Mouse (Mus musculus) spleen, adult 12 weeks (tissue): Measurements from ENCODE around the gene Enox1.

Experiments
- DNase-seq: peaks from one replicate; pipeline ENCODE4 v3.0.0; 2022; ENCODE audit warnings: low spot score

Enox1 gene

DNA sequence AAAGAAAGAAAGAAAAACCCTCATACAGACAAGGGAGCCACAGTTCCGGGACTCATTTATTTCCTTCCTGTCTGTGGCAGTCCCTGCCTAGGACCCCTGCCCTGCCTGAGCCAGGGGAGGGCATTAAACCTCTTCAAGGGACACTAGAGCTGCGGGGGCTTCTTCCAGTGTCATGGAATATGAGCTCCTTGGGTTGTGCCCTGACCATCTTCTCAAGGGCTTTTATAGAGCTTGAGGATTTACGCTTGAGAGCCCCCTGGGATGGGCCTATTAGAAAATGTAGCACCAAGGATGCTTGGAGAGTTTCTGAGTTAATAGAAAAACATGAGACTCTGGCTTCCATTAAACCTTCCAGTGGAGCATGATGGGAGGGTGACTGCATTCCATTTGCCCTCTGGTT, 39.7 kb downstream of the Enox1 start:
- DNase-seq, result no peak

DNA sequence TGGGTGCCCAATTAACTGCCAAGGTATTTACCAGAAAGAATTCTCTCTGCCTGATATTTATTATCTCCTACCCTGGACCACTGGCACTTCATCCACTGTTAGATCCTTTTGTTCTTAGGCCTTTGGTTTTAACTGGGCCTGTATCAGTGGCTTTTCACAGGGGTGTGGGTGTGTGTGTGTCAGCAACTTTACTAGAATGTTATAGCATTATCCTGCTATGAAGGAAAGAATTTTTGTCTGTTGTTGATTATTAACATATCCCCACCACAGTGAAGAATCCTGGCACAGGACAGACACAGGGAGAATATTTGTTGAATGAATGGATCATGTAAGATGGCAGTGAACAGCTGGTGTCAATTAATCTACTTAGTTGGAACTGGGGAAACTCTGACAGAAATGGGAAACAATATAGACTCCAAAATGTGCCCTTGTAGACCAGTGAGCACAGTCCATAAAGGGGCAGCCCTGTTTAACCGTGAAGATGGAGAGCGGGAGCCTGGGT, 40.9 kb downstream of the Enox1 start:
- no peak for DNase-seq

DNA sequence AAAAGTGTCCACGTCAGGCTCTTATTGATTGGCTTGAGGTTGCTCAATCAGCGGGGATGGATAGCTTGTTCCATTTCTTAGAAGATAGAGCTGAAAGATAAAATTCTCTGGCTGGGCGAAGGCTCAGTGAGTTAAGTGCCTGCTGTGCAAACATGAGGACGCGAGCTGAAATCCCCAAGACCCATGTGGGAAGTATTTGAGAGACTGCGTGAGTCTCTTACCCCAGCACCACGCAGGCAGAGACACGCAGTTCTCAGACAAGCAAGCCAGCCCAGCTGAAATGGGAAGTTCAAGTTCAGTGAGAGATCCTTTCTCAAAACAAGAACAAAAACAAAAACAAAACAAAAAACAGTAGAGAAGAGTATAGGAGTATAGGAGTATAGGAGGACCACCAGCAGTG, 54.3 kb downstream of the Enox1 start:
- no peak for DNase-seq

DNA sequence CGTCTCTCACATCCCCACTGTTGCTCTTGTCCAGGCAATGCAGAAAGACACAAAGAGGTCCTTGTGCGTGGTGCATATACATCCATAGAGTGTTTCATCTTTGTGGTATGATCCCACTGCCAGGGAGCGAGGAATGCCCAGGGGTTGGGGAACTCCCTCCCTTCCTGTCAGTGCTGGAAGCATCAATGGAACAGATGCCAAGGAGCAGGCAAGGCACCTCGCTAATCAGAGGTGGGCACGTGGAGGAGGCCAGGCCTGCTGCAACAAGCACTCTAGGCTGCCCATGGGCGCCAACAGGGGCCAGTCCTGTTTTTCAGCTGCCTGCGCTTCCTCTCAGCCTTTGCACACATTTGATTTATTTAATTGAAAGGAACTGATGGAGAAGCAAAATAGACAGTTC, 56.6 kb downstream of the Enox1 start:
- DNase-seq, result no peak

DNA sequence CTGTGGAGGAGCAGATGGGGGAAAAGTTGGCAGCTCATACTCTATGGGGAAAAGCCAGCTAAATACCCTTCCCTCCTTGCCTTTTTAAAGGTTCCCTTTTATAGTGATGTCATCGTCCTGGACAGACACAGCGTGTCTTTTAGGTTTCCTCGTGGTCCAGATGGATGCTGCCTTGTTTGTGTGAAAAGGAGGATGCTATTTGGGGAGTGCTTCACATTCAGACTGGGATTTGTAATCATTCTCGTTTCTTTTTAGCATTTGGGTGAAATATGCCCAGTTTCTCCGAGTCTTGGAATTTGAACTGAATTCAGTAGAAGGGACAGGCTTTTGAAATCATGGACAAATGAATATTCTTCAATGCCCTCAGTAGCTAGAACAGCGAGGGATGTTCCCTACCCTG, 58.3 kb downstream of the Enox1 start:
- DNase-seq, result no peak

DNA sequence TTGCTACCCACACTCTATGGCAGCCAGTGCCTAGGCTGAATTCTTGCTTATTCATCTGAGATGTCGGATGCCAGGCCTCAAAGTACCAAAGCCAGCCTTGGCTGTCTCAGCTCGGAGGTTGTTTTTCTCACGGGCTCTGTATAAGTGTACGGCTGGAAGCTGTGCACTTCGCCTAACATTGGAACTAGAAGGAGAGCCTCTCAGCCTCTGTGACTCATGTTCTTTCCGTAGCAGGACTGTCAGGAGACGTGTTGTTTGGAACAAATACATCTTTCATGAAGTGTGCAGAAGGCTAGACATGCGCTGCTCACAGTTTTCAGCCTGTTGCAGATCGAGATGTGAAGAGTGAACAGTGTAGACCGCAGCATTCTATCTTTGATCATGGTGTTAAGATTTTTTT, 68.8 kb downstream of the Enox1 start:
- no peak for DNase-seq

DNA sequence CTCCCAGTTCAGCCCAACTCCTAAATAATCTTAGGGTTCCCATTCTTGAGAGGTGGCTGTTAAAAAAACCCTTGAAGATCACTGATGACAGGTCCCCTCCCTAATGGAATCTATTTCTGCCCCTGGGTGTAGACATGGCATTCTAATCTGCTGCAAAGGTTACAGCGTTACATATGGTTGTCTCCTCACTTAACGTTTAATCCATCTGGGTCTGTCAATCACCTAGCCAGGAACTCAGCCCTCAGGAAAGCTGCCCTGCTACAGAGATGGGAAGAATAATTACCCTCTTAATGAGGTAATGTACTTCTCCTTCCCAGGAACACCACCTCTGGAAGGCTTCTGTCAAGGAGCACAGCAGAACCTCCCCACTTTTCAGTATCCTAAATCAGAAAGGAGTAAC, 82.2 kb downstream of the Enox1 start:
- DNase-seq, result no peak

DNA sequence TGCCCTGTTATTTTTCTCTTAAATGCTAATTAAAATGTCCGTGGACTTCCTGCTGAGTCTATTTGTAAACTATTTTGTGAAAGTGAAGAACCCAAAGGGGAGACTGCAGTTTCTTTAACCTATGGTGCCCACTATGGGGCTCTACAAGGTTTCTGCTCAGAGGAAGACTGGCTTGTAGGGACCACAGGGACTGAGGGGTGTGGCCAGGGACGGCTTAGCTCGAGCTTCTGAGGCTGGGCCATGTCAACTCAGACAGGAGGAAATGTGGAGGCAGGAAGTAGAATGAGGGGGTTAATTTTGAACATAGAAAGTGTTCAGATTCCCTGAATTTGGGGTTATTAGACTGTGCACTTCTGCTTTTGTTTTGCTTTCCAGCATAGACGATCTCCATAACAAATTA, 82.8 kb downstream of the Enox1 start:
- DNase-seq, result no peak

DNA sequence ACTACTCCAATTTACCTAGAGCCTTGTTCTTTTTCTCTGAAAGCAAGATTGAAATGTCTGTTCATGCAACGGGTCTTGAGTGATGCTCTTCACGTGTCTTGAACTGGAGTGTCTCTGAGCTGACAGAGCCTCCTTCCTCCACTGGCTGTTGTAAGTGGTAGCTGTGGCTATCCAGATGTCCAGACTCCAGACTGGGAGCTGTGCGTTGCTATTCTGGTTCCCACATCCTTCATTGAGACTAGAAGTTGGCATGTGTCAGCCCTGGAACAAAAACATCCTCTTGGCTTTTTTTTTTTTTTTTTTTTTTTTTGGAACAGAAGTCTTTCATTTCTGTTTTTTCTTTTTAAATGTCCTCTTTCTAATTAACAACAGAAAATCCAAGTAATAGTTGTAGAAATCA, 90.4 kb downstream of the Enox1 start:
- DNase-seq, result no peak

DNA sequence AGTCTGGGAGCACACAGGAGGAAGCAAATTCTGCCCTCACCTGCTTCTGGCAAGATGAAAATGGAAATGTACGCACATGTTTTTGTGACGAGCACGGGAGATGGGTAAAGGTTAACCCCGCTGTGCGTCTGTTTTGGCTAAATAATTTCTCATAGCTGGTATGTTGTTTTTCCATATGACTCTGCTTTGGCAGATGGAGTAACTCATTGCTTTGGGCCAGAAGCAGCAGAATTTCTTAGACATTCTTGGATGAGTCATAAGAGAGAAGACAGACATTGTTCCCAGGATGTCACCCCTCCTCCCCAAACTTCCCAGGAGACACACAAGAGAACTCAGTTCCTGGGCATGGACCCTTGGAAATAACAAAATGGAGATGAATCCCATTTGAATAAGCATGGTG, 91.9 kb downstream of the Enox1 start:
- no peak for DNase-seq

DNA sequence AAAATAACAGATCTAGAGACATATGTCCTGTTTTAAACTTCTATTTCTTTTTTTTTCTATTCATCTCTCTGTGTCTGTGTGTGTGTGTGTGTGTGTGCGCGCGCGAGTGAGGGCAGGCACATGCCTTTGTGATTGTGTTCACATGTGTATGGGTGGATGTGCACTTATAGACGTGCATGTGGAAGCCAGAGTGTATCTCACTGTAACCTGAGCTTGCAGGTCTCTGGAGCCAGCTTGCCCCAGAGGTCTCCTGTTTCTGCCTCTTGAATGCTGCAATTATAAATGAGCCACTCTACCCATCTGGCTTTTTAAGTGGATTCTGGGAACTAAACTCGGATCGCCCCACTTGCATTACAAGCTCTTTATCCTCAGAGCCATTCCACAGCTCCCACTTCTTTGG, 92.4 kb downstream of the Enox1 start:
- no peak for DNase-seq

DNA sequence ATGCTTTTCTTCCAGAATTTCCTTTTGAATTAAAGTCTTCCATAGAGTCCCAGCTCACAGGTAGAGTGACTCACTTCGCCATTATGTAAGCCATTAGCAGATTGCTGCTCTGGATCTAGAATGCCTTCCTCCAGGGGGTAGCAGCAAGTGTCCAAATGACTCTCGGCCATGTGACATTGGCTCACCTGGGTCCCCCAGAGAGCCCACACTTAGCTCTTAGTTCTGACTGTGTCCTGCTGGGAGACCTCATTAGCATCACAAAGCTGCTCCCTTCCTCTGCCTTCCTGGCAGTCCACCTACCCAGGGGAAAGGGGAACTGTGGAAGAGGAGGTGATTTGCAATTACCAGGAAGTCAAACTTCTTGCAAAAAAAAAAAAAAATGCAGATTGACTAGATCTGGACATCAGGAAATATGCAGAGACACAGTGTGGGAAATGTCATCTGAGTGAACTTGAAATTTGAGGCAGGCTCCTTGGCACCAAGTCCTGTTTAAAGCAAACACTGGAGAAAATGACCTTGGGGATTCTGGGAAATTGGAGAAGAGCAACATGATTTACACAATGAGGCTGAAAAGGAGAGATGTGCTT, 94.2 kb downstream of the Enox1 start:
- no peak for DNase-seq

DNA sequence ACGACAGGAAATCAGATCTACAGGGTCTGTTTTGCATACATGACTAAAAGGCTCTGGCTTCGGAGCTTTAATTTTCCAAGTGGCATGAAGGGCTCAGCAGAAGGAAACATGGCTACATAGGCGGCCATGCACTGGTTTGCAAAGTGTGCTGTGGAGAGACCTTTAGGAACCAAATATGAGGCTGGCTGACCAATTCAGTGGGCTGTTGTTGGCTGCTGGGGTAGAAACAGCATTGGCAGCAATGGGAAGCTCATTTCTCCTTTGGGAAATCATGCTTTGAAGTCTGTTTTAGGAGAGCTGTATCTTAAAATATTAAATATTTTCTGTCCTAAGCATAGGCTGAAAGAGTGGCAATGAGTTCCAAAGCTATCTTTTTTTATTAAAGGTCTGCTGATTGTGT, 98.6 kb downstream of the Enox1 start:
- DNase-seq, result no peak

DNA sequence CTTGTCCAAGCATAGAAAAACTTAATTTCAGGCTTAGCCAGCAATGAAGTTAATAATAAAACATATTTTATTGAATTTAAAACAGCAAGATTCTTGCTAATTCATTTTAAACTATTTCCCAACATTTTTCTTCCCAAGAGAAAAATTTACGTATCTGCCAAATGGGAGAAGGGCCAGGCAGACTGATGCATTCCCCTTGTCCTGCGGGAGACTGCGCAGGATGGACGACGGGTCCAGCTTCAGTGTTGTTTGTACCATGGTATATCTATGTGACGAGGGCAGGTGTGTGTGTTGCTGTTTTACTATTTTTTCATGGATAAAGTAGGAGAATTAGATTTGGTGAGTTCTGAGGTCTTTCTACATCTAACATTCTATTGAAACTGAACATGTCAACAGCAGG, 99.1 kb downstream of the Enox1 start:
- no peak for DNase-seq

DNA sequence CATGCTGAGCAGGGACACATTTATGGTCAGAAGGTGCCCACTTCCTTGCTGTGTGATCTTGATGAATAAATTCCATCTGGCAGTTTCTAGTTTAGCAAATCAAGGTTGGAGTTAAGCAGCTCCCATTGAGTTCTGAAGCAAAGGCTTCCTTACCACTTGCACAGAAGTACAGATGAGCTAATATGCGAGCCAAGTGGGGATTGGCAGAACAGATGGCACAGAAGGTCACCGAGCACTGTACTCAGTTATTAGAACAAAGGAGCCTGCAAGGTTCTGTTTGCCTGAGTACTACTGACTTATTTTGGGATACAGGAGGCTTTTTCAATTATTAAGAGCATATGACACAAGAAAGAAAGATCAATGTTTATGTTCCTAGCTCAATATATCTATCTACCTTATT, 100.4 kb downstream of the Enox1 start:
- no peak for DNase-seq

DNA sequence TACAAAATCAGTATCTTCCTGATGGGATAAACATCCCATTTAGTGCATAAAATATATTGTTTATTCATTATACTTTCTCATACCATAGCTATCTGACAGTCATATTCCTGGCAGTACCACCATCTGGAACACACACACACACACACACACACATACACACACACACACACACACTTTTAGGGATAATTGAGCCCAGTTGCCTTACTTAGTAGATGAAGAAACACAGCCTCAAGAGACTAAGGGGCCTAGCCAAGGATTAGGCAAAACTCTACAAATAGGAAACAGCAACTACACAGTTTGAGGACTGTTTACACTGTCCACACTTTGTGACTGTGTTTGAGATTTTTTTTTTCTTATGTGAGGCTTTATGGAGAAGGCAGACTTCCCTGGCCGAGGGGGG, 100.9 kb downstream of the Enox1 start:
- no peak for DNase-seq

DNA sequence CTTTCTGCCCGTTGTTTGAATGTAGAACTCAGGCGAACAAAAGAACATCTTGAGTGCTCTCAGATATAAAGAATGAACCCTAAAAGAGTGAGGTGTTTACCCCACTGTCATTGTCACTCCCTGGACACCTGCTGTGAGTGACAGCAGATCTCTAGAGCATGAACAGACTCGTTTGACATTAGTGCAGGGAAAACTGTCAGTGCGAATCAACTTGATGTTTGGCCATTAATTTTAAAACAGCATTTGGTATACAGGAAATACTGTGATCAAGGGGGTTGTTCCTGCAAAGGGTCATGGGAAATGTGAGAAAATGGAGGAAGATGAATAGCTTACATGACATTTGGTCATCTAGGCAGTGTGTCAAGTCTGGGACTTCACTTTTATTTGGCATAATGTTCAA, 101.6 kb downstream of the Enox1 start:
- DNase-seq, result no peak

DNA sequence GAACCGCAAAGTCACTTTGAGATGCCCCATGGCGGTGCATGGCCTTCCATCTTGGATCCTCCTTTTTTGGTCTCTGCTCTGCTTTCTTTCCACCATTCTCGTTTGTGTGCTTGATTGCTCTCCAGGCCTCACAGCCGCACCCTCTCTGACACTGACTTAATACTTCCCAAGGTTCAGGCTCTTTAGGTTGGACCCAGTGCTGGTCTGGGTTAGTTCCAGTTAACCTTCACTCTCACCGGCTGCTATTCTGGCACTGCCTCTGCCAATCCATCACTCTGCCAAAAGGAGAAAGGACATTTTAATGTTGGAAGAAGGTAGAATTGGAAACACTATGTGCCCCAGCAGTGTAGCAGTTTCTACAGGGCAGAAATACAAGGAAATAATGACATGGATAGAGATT, 103.1 kb downstream of the Enox1 start:
- no peak for DNase-seq

DNA sequence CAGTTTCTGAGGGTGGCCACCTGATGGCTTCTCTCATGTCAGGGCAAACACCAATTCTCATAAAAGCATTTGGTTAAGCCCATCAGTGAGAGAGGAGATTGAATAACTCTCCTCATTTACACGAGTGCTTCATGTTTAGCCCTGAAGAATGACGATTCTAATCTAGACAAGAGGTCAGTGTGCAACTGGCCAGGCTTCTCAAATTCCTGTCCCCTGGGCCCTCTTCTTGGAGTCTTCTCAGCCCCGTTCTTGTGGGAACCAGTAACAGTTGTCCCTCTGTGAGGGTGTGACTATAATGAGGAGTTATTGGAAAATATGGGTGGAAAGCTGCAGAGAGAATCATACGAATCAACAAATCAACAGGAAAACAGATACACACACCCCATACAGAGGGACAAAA, 103.5 kb downstream of the Enox1 start:
- DNase-seq, result no peak

DNA sequence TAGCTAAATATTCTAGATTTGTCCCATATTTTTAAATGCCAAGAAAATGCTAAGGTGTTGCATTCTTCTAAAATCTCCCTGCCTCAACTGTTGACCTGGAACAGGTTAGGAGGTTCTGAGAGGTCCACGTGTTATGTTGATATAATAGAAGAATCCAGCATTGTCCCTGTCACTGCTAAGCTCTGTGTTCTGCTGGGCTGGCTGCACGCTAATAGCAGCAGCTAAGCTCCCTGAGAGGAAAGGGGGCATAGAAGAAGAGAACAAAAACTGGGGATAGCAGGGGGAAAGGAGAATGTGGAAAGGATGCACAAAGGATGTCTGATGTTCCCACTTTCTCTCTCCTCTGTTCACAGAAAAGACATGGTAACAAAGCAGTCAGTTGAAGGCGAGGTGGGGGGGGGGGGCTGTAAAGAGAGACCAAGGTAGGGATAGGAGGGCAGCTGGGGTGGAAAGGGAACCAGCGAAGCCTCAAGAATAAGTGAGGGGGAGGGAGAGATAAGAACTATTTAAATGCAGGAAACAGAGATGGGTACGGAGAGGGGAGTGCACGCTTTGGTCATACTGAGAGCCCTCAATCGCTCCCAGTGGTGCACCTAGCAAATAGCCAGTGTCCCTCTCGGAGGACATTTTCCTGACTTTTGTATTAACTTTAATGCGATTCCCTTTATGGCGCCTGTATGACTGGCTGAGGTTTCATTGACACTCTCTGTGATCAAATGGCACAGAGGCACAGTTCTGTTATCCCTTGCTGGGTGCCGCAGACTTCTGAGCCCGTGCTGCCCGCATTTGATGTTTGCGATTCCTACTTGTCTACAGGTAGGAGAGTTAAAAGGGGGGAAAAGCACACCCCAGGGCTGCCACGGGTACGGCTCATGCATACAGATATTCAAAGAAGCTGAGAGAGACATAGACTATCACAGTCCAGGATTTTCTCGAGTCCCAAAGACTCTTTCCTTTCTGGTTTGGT, 110.5 kb downstream of the Enox1 start:
- no peak for DNase-seq

DNA sequence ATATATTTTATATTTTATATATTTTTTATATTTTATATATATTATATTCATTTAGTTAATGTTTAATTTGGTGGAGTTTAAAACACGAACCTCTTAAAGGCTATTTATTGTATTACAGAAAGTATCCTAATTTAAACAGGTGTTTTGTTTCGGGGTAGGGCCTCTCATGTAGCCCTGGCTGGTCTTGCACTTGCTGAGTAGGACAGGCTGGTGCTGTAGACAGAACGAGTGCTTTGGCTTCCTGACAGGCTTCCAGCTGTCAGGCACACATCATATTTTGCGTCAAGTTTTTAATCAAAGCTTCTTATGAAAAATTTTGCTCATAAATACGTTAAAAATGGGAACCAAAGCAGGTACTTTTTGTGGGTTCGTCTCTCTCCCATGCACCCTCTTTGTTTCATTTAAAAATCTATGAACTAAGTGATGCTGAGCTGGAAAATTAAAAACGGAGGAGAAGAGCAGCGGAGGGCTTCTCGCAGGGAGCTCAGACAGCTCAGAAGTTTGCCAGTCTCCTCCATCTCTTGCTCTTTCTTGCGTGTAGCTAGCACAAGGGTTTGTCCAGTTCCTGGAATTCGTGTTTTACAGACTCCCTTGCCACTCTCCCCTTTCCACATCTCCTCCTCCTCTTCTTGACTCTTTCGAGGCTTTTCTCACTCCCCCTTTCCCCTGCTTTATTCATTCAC, 115.8 kb downstream of the Enox1 start:
- DNase-seq, result no peak

DNA sequence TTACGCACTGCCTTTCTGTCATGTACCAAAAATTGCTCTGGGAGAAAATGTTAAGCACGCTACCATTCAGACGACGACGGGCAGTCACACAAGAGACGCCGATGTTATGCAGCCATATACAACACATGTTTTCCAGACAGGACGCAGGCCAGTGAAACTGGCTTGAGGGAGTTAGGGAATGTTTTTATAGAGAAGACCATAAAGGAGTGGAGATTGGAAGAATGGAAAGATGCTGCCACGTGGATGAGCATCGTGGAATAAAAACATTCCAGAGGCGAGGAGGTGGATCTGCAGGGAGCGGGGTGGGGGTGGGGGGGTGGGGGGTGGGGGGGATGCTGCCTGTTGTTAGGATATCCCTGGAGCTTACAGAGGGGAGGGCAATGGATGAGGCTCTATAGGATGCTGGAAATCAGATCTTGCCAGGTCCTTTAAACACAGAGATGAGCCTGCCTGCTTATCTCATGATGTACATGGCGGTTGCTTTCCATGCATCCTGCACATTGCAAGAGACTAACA, 116.4 kb downstream of the Enox1 start:
- DNase-seq, result no peak

DNA sequence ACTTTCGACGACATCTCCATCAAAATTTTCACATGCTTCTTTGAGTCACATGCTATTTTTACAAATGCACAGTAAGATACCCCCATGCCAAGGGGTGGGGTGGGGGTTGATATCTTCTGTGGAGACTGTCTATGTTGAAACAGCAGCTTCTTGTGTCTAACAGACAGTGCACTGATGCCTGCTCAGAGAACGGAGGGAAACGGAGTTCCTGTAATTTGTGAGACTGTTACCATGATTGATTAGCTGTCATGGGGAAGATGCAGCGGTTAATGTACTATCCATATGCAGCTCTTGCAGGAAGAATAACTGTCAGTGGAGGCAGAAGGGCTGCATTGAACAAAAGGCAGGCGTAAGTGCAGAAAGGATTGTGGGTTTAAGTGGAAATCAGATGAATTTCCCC, 117.2 kb downstream of the Enox1 start:
- DNase-seq, result no peak
